Mouse (Mus musculus): Measurements from ENCODE around the gene Enthd1. TPM values are rescaled to one million over a fixed set of nuclear protein-coding genes. Genes with fewer than 3 reads are reported as not detected.

Enthd1 gene
- polyA plus RNA-seq, 1 experiment, result not detected

GRCm38 (mm10) chr15:80436961-80437360 is 128.0 kb downstream of the Enthd1 start:
- H3K36me3 ChIP-seq (ENCODE audit: control insufficient read depth, insufficient read depth), result no peaks in the 10 kb centered on the region
- no peak overlapping the region for H3ac ChIP-seq (ENCODE audit: control insufficient read depth, insufficient read length)
- TF ChIP-seq MAX (IDR thresholded peaks at IDR 0.05; ENCODE audit: low read depth), result no peak
- TF ChIP-seq SRF (IDR thresholded peaks at IDR 0.05; ENCODE audit: control insufficient read depth, insufficient read length, low read depth), result no peak
- TF ChIP-seq MYOD1 (IDR thresholded peaks at IDR 0.05; ENCODE audit: control insufficient read depth in 1 of 3, insufficient read length in 2 of 3, low read depth in 2 of 3), result no peak
- TF ChIP-seq USF1 (IDR thresholded peaks at IDR 0.05; ENCODE audit: low read depth), result no peak
- no peak for TF ChIP-seq MYOG (IDR thresholded peaks at IDR 0.05; ENCODE audit: control insufficient read depth in 1 of 3, insufficient read depth in 1 of 3, insufficient read length in 2 of 3, low read depth in 2 of 3)
- no peak for TF ChIP-seq POLR2AphosphoS2 (IDR thresholded peaks at IDR 0.05; ENCODE audit: insufficient read length, low read depth)
- no peak for TF ChIP-seq POLR2A (IDR thresholded peaks at IDR 0.05; ENCODE audit: insufficient read length, low read depth)
- TF ChIP-seq CEBPB (IDR thresholded peaks at IDR 0.05; ENCODE audit: insufficient read depth, poor library complexity, severe bottlenecking), result no peak
- no peak for TF ChIP-seq TCF12 (IDR thresholded peaks at IDR 0.05; ENCODE audit: insufficient read depth, poor library complexity, severe bottlenecking)
- no peak for TF ChIP-seq E2F4 (IDR thresholded peaks at IDR 0.05; ENCODE audit: insufficient read depth)
- TF ChIP-seq TCF3 (IDR thresholded peaks at IDR 0.05; ENCODE audit: insufficient read length, low read depth), result no peak
- TF ChIP-seq REST (IDR thresholded peaks at IDR 0.05; ENCODE audit: insufficient read depth, insufficient read length), result no peak
- H3K79me2 ChIP-seq (ENCODE audit: control insufficient read depth, insufficient read depth), result no peaks in the 10 kb centered on the region
- H3K4me3 ChIP-seq, result no peak overlapping the region
- peaks cover 37% of the 10 kb centered on the region for H3K27me3 ChIP-seq (ENCODE audit: control insufficient read depth, insufficient read depth, insufficient read length)
- H3K4me2 ChIP-seq (ENCODE audit: low read depth), result no peak overlapping the region

- Histone ChIP-seq H3K27me3 (ENCODE audit: control insufficient read depth, insufficient read depth, insufficient read length) (peaks cover 38% of the 10 kb centered on the region), H3K79me2 (ENCODE audit: control insufficient read depth, insufficient read depth) (no peaks in the 10 kb centered on the region), H3K36me3 (ENCODE audit: control insufficient read depth, insufficient read depth) (no peaks in the 10 kb centered on the region), H3ac (ENCODE audit: control insufficient read depth, insufficient read length) (no peak overlapping the region), H3K4me2 (ENCODE audit: low read depth) (no peak overlapping the region), H3K4me3 (no peak overlapping the region)
- TF ChIP-seq POLR2A (IDR thresholded peaks at IDR 0.05; ENCODE audit: insufficient read length, low read depth), result no peak
- TF ChIP-seq USF1 (IDR thresholded peaks at IDR 0.05; ENCODE audit: low read depth), result no peak
- no peak for TF ChIP-seq SRF (IDR thresholded peaks at IDR 0.05; ENCODE audit: control insufficient read depth, insufficient read length, low read depth)
These were observed 134.6 kb downstream of the Enthd1 start for GRCm38 (mm10) chr15:80430324-80430723.

- no peaks in the 10 kb centered on the region for H3K27me3 ChIP-seq (ENCODE audit: control insufficient read depth, insufficient read depth, insufficient read length)
- TF ChIP-seq MYOD1 (IDR thresholded peaks at IDR 0.05; ENCODE audit: control insufficient read depth in 1 of 3, insufficient read length in 2 of 3, low read depth in 2 of 3) (no peak), SRF (IDR thresholded peaks at IDR 0.05; ENCODE audit: control insufficient read depth, insufficient read length, low read depth) (no peak), CEBPB (IDR thresholded peaks at IDR 0.05; ENCODE audit: insufficient read depth, poor library complexity, severe bottlenecking) (no peak), REST (IDR thresholded peaks at IDR 0.05; ENCODE audit: insufficient read depth, insufficient read length) (no peak), USF1 (IDR thresholded peaks at IDR 0.05; ENCODE audit: low read depth) (no peak), E2F4 (IDR thresholded peaks at IDR 0.05; ENCODE audit: insufficient read depth) (no peak), MAX (IDR thresholded peaks at IDR 0.05; ENCODE audit: low read depth) (no peak), MYOG (IDR thresholded peaks at IDR 0.05; ENCODE audit: control insufficient read depth in 1 of 3, insufficient read depth in 1 of 3, insufficient read length in 2 of 3, low read depth in 2 of 3) (no peak), POLR2AphosphoS2 (IDR thresholded peaks at IDR 0.05; ENCODE audit: insufficient read length, low read depth) (no peak), TCF12 (IDR thresholded peaks at IDR 0.05; ENCODE audit: insufficient read depth, poor library complexity, severe bottlenecking) (no peak), POLR2A (IDR thresholded peaks at IDR 0.05; ENCODE audit: insufficient read length, low read depth) (no peak), TCF3 (IDR thresholded peaks at IDR 0.05; ENCODE audit: insufficient read length, low read depth) (no peak)
- no peak overlapping the region for H3K4me3 ChIP-seq
- no peak overlapping the region for H3ac ChIP-seq (ENCODE audit: control insufficient read depth, insufficient read length)
- no peaks in the 10 kb centered on the region for H3K36me3 ChIP-seq (ENCODE audit: control insufficient read depth, insufficient read depth)
- H3K79me2 ChIP-seq (ENCODE audit: control insufficient read depth, insufficient read depth), result no peaks in the 10 kb centered on the region
- no peak overlapping the region for H3K4me2 ChIP-seq (ENCODE audit: low read depth)
These were observed 146.8 kb downstream of the Enthd1 start for GRCm38 (mm10) chr15:80418146-80418545.

GRCm38 (mm10) chr15:80417066-80417465 is 147.9 kb downstream of the Enthd1 start:
- H3K36me3 ChIP-seq (ENCODE audit: control insufficient read depth, insufficient read depth), result no peaks in the 10 kb centered on the region

GRCm38 (mm10) chr15:80415132-80415531 is 149.8 kb downstream of the Enthd1 start:
- Histone ChIP-seq H3K4me2 (ENCODE audit: low read depth) (no peak overlapping the region), H3K27me3 (ENCODE audit: control insufficient read depth, insufficient read depth, insufficient read length) (peaks cover 4% of the 10 kb centered on the region), H3K79me2 (ENCODE audit: control insufficient read depth, insufficient read depth) (no peaks in the 10 kb centered on the region), H3ac (ENCODE audit: control insufficient read depth, insufficient read length) (no peak overlapping the region), H3K4me3 (no peak overlapping the region), H3K36me3 (ENCODE audit: control insufficient read depth, insufficient read depth) (no peaks in the 10 kb centered on the region)
- no peak for TF ChIP-seq SRF (IDR thresholded peaks at IDR 0.05; ENCODE audit: control insufficient read depth, insufficient read length, low read depth)

More at GRCm38 (mm10) chr15:80417066-80417465, 147.9 kb downstream of the Enthd1 start:
- no peak overlapping the region for H3K4me3 ChIP-seq
- no peak overlapping the region for H3K4me2 ChIP-seq (ENCODE audit: low read depth)
- H3K79me2 ChIP-seq (ENCODE audit: control insufficient read depth, insufficient read depth), result no peaks in the 10 kb centered on the region
- H3ac ChIP-seq (ENCODE audit: control insufficient read depth, insufficient read length), result no peak overlapping the region
- no peaks in the 10 kb centered on the region for H3K27me3 ChIP-seq (ENCODE audit: control insufficient read depth, insufficient read depth, insufficient read length)
- no peak for TF ChIP-seq MAX (IDR thresholded peaks at IDR 0.05; ENCODE audit: low read depth)
- TF ChIP-seq TCF12 (IDR thresholded peaks at IDR 0.05; ENCODE audit: insufficient read depth, poor library complexity, severe bottlenecking), result no peak
- no peak for TF ChIP-seq REST (IDR thresholded peaks at IDR 0.05; ENCODE audit: insufficient read depth, insufficient read length)
- TF ChIP-seq SRF (IDR thresholded peaks at IDR 0.05; ENCODE audit: control insufficient read depth, insufficient read length, low read depth), result no peak
- TF ChIP-seq E2F4 (IDR thresholded peaks at IDR 0.05; ENCODE audit: insufficient read depth), result no peak
- no peak for TF ChIP-seq POLR2AphosphoS2 (IDR thresholded peaks at IDR 0.05; ENCODE audit: insufficient read length, low read depth)
- no peak for TF ChIP-seq MYOG (IDR thresholded peaks at IDR 0.05; ENCODE audit: control insufficient read depth in 1 of 3, insufficient read depth in 1 of 3, insufficient read length in 2 of 3, low read depth in 2 of 3)
